In genomic region chr4:148562676-148563075, GRCm38 (mm10) we compare ENCODE assay signal across 25 mouse cellular contexts. TPM values are rescaled to one million over a fixed set of nuclear protein-coding genes. Genes with fewer than 3 reads are reported as not detected.
DNase-seq lines count a peak whose midpoint lies in the region; ATAC-seq lines count a peak whose summit lies in the region.
"Had no signal": no experiment of that assay in that cellular context is flagged by ENCODE, and none has a peak within 500 bp of the region (broad histone marks: within the 10 kb centered on the region; RNA-seq: fewer than 3 reads in every experiment).

No protein-coding gene starts in this region.

- H3K9me3 ChIP-seq in intestine, embryonic 16.5 days (ENCODE audit: control insufficient read depth, low read length) = no peaks in the 10 kb centered on the region
- no peaks in the 10 kb centered on the region for H3K9me3 ChIP-seq in forebrain, embryonic 14.5 days (replicated peaks; ENCODE audit: control insufficient read depth, low read length)
- H3K9me3 ChIP-seq: embryonic facial prominence, embryonic 13.5 days; embryonic facial prominence, embryonic 15.5 days; forebrain, embryonic 10.5 days; forebrain, embryonic 12.5 days; forebrain, embryonic 15.5 days had no signal

- no peak overlapping the region for H3K9ac ChIP-seq in intestine, embryonic 16.5 days (ENCODE audit: low read depth, low read length)
- no peak overlapping the region for H3K9ac ChIP-seq in forebrain, embryonic 14.5 days (ENCODE audit: low read length)
- H3K9ac ChIP-seq: embryonic facial prominence, embryonic 13.5 days; embryonic facial prominence, embryonic 15.5 days; forebrain, embryonic 12.5 days; forebrain, embryonic 15.5 days; forebrain, postnatal 0 days had no signal

- no peaks in the 10 kb centered on the region for H3K27me3 ChIP-seq in intestine, embryonic 16.5 days (replicated peaks; ENCODE audit: control insufficient read depth, insufficient read depth, low read length)
- no peaks in the 10 kb centered on the region for H3K27me3 ChIP-seq in forebrain, embryonic 14.5 days (replicated peaks; ENCODE audit: control insufficient read depth, insufficient read depth, low read length)
- H3K27me3 ChIP-seq: CH12.LX; embryonic facial prominence, embryonic 13.5 days; embryonic facial prominence, embryonic 15.5 days; forebrain, embryonic 12.5 days; forebrain, embryonic 15.5 days had no signal

- ATAC-seq in intestine, embryonic 16.5 days = no peak
- no peak for ATAC-seq in forebrain, embryonic 14.5 days
- ATAC-seq: CD4-positive, CD25-positive, alpha-beta regulatory T cell, adult 4 months; forebrain, embryonic 15.5 days; forebrain, postnatal 0 days had no signal

- WGBS in intestine, embryonic 16.5 days = 94% methylated on average over 17 of the region's 17 CpGs
- 95% methylated on average over 17 of the region's 17 CpGs for WGBS in forebrain, embryonic 14.5 days

- no peak overlapping the region for H3K27ac ChIP-seq in intestine, embryonic 16.5 days (ENCODE audit: low read length)
- no peak overlapping the region for H3K27ac ChIP-seq in forebrain, embryonic 14.5 days (ENCODE audit: low read depth, low read length)
- H3K27ac ChIP-seq: embryonic facial prominence, embryonic 13.5 days; embryonic facial prominence, embryonic 15.5 days; forebrain, embryonic 10.5 days; forebrain, embryonic 12.5 days; forebrain, embryonic 15.5 days had no signal

- no peak overlapping the region for H3K4me3 ChIP-seq in intestine, embryonic 16.5 days (ENCODE audit: low read length)
- no peak overlapping the region for H3K4me3 ChIP-seq in forebrain, embryonic 14.5 days (ENCODE audit: low read depth, low read length)
- H3K4me3 ChIP-seq: embryonic facial prominence, embryonic 13.5 days; embryonic facial prominence, embryonic 15.5 days; erythroblast, embryonic 14.5 days; forebrain, embryonic 10.5 days; forebrain, embryonic 12.5 days; forebrain, embryonic 15.5 days had no signal

- peak; percentile 21 for DNase-seq in ES-CJ7 (ENCODE audit: low read depth, low spot score)
- DNase-seq in R1 (ENCODE audit: low read depth, low spot score) = peak; percentile 54
- DNase-seq in forebrain, embryonic 14.5 days (ENCODE audit: low spot score) = no peak
- DNase-seq in B cell, adult 2 months = no peak
- DNase-seq: adrenal gland, adult 2 months; adrenal gland, postnatal 10 days; adrenal gland, postnatal 25 days; cerebellum, adult 11 months; cerebellum, adult 18-20 months; cerebellum, adult 8-10 months; cerebellum, adult 9-11 months; cerebellum, postnatal 14 days; cerebellum, postnatal 36 days; embryo, embryonic 11 days; forebrain, postnatal 0 days had no signal

- H3K4me2 ChIP-seq in intestine, embryonic 16.5 days (ENCODE audit: low read depth, low read length) = no peak overlapping the region
- no peak overlapping the region for H3K4me2 ChIP-seq in forebrain, embryonic 14.5 days (ENCODE audit: low read length)
- H3K4me2 ChIP-seq: embryonic facial prominence, embryonic 13.5 days; embryonic facial prominence, embryonic 15.5 days; forebrain, embryonic 12.5 days; forebrain, embryonic 15.5 days had no signal

- peaks cover 55% of the 10 kb centered on the region for H3K36me3 ChIP-seq in intestine, embryonic 16.5 days (ENCODE audit: control insufficient read depth, insufficient read depth, low read length)
- peaks cover 77% of the 10 kb centered on the region for H3K36me3 ChIP-seq in forebrain, embryonic 14.5 days (ENCODE audit: control insufficient read depth, insufficient read depth, low read length)

- H3K4me1 ChIP-seq in intestine, embryonic 16.5 days (ENCODE audit: control insufficient read depth, insufficient read depth, low read length) = 0 out of 2 replicates have a peak, but pooled peaks cover 2% of the 10 kb centered on the region
- peaks cover 6% of the 10 kb centered on the region for H3K4me1 ChIP-seq in forebrain, embryonic 14.5 days (ENCODE audit: control insufficient read depth, insufficient read depth, low read length)

RNA-seq across cellular contexts. Expression of gene Exosc10, which starts 4.4 kb away (rescaled TPM):
- polyA plus RNA-seq in intestine, embryonic 16.5 days (2015; fragmentation: Nextera tagmentation; extraction: Ambion mirVana) = 67.3 and 72.0 TPM in 2 replicates
- polyA plus RNA-seq in forebrain, embryonic 14.5 days (2014; fragmentation: Nextera tagmentation; extraction: Ambion mirVana) = 99.7 and 107 TPM in 2 replicates

RNA-seq across cellular contexts. Expression of gene Srm, which starts 28.6 kb away (rescaled TPM):
- 155 and 170 TPM in 2 replicates for polyA plus RNA-seq in intestine, embryonic 16.5 days (2015; fragmentation: Nextera tagmentation; extraction: Ambion mirVana)
- 168 and 179 TPM in 2 replicates for polyA plus RNA-seq in forebrain, embryonic 14.5 days (2014; fragmentation: Nextera tagmentation; extraction: Ambion mirVana)

RNA-seq across cellular contexts. Expression of gene Masp2, which starts 39.7 kb away (rescaled TPM):
- 0.29 and 0.84 TPM in 2 replicates for polyA plus RNA-seq in intestine, embryonic 16.5 days (2015; fragmentation: Nextera tagmentation; extraction: Ambion mirVana)
- 0.25 TPM in 1 of 2 replicates, not detected in the other for polyA plus RNA-seq in forebrain, embryonic 14.5 days (2014; fragmentation: Nextera tagmentation; extraction: Ambion mirVana)
- polyA plus RNA-seq: embryonic facial prominence, embryonic 11.5 days; forebrain, embryonic 10.5 days; forebrain, postnatal 0 days had no signal

Comparison
In these comparisons a context has a peak if more than half of its experiments do, and no peak if none do; other contexts are left out.
1. DNase-seq: peak in ES-CJ7 (single experiment) and R1 (single experiment); none in forebrain, embryonic 14.5 days (single experiment) and B cell, adult 2 months (0 of 2).